Mouse (Mus musculus) C2C12 (cell line): ENCODE measurements at regions not wholly inside any gene's neighbourhood (a gene's known extent, or its start where the extent isn't known, plus 50 kb on each side); places are given as distances from the start of the nearest gene placed in this dataset.

Experiments used
- CEBPB ChIP-seq: IDR thresholded peaks from one replicate; pipeline ENCODE4 v1.6.1; 2011; ENCODE audit warnings: low read depth, mild to moderate bottlenecking, control low read depth, moderate library complexity
- CTCF ChIP-seq: IDR thresholded peaks from one replicate; pipeline ENCODE4 v1.5.1; 2011; ENCODE audit not compliant: control insufficient read depth, insufficient read depth, insufficient read length
- MAX ChIP-seq: IDR thresholded peaks from one replicate; pipeline ENCODE4 v1.6.1; 2011; ENCODE audit warnings: mild to moderate bottlenecking, control low read depth
- MYOD1 ChIP-seq: IDR thresholded peaks from one replicate; pipeline ENCODE4 v1.6.1; 2011; ENCODE audit warnings: low read depth; ENCODE audit not compliant: control insufficient read depth, insufficient read length
- MYOG ChIP-seq: IDR thresholded peaks from one replicate; pipeline ENCODE4 v1.6.1; 2011; ENCODE audit not compliant: control insufficient read depth, insufficient read length; ENCODE audit errors: extremely low read depth
- USF1 ChIP-seq: IDR thresholded peaks from one replicate; pipeline ENCODE4 v1.6.1; 2011; ENCODE audit warnings: low read depth, mild to moderate bottlenecking, control low read depth, moderate library complexity

GRCm38 (mm10) chr6:51171761-51172160 lies 260.7 kb upstream of the Nfe2l3 start:
- no peak for TF ChIP-seq MYOD1
- TF ChIP-seq CTCF, result no peak
- no peak for TF ChIP-seq USF1
- no peak for TF ChIP-seq MAX
- no peak for TF ChIP-seq MYOG
- TF ChIP-seq CEBPB, result no peak
